Mouse (Mus musculus) regulatory T cell (primary cell): Measurements from ENCODE around the gene Csnk1g2.
"Not testable (repeated sequence)": the region's sequence is repeated elsewhere in the genome, so short reads cannot be mapped to it uniquely, and the experiment has no call there.

Experiments used
- in situ Hi-C: fragments of 300-600 bp; cut with MboI, MseI; formaldehyde crosslinking; loops from one replicate; pipeline ENCODE4 v1.15.1; 2025; ENCODE audit warnings: high pct_unique_total_duplicates

Csnk1g2 gene

DNA sequence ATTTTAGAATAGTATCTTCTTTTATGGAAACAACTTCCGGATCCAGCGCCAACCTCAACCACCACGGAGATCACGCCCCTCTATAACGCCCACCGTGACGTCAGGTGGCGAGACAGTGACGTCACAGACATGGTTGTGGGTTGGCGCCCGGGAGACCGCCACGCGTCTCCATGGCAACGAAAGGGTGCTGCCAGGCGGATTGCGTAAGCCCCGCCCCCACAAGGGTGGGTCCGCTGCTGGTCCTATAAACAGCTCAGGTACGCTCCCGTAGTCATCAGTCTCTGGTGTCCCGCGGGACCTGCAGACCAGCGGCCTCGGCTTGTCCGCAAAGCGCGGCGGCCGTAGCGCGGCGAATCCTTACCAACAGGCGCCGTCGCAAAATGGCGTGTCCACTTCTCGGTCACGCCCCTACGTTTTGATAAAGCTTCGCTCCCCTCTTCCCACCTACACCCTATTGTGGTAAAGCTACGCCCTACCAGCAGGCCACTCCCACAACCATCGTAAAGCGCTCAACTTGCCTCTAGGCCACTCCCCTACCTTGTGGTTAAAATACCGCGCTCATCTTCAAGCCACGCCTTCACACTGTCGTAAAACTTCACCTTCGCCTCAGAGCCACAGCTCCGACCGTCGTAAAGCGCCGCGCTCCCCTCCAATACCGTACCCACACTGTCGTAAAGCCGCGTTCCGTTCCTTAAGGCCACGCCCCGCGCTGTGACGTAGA is 538 bp upstream of the Csnk1g2 start:
- in situ Hi-C loops: no loop called here

DNA sequence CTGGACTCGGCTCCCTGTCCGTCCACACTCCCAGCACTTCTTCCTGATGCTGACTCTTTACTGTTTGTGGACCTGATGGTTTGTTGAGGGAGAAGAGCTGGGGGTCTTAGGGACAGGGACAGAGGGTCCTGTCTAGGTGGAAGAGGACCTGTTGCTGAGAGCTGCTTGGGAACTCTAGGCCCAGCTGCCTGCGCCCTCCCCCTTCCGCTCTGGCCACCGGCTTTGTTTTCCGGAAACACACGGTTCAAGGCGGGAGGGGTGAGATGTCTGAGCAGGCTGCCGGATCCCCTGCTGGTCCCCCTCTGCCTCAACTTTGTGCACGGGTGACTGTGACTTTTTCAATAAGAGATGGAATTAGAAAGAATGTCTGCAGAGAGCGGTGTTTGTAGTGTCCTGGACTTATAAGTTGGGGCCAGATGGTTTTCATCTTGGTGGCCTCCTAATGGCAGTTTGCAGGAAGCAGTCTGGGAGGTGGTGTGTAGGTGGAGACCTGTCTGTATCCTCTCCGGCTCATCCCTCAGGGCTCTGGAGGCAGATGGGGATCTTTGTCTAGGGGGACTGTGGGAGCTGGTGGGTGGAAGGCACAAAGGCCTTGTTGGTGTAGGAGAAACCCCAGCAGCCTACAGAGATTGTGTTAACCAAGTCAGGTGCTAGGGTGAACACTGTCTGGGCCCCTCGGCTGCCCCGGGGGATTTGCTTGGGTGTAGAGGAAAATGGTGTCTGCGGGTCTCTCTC is 986 bp downstream of the Csnk1g2 start:
- in situ Hi-C loops: no loop called here

DNA sequence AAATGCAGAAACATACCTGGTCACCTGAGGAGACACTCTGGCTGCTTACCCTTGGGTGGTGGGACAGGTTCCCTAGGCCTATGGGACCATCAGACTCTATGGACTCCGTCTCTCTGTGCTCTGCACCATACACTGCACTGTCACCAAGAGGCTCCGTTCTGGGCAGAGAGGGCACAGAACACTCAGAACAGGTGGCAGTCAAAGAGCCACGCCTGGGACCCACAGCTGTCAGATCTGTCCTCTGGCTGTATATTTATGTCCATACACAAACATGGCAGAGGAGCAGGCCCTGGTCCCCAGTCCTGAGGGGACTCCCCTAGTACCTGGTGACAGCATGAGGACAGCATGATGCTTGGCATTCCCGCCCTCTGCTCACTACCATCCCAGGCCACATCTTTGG is 3.1 kb downstream of the Csnk1g2 start:
- in situ Hi-C loops: loop anchor here (5.0 kb wide), 1 partner anchor 62 kb away; no protein-coding TSS in a partner anchor

DNA sequence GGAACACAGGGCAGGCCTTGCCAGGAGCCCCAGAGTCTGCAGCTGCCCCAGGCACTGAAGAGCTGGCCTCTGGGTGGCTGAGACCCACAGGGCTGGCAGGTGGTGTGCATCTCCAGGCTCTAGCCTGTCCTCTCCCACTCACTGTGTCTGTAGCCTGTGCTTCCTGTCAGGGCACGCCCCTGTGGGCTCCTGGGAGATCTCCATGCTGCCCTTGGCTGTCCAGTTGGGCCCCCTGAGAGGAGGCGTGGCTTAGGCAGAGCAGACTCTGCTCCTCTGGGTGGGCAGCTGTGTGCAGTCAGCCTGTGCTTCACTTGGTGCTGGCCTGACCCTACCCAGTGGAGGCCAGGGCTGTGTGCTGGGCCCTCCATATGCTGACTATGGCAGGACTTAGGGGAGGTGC is 5.0 kb downstream of the Csnk1g2 start:
- in situ Hi-C loops: loop anchor here (5.0 kb wide), 1 partner anchor 60 kb away; no protein-coding TSS in a partner anchor

DNA sequence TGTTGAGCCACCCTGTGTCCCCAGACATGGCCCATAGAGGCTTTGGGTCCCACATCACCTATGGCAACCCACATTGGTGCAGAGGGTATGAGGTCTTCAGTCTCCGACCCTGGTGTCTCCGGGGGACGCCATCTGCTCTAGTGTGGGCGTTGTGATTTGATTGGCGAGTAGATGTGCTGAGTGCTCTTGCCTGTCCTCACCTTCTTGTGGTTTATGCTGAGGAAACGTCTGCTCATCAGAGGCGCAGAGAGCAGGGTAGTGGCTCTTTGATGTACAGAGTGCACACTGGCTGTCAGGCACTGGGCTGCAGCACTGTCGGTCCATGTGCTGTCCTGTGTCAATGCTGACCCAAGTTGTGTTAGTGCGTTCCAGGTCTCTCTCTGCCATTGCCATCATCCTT is 6.3 kb downstream of the Csnk1g2 start:
- in situ Hi-C loops: loop anchor here (5.0 kb wide), 1 partner anchor 58 kb away; no protein-coding TSS in a partner anchor

DNA sequence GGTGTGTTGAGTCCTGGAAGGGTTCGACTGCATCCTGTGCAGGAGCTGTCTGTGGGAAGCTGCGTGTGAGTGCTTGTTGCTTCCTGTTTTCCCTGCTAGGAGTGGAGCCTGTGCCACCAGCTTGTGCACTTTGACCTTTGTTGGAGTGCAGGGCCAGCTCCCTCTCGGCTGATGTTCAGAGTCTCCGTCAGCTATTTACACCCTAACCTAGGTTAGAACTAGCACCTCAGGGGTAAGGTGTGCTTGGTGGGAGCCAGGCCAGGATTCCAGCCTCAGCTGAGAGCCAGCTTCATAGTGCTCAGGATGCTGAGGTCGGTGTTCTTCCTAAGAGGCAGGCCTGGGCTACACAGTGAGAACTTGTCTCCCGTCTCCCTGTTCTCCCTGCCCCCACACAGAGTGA is 12.7 kb downstream of the Csnk1g2 start:
- in situ Hi-C loops: loop anchor here (10.0 kb wide), 1 partner anchor 181 kb away; no protein-coding TSS in a partner anchor

DNA sequence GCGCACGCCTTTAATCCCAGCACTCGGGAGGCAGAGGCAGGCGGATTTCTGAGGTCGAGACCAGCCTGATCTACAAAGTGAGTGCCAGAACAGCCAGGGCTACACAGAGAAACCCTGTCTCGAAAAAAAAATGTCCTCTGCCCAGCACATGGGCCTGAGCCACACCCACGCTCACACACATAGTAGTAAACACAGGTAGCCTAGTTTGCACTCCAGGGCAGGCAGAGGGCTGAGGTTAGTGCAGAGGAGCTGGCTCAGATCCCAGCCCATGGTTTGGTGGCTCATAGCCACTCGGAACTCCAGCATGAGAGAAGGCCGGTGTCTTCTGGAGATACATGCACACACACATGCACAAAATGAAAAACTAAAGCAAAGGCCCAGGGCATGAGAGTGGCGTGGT is 24.3 kb downstream of the Csnk1g2 start:
- in situ Hi-C loops: no loop called here

DNA sequence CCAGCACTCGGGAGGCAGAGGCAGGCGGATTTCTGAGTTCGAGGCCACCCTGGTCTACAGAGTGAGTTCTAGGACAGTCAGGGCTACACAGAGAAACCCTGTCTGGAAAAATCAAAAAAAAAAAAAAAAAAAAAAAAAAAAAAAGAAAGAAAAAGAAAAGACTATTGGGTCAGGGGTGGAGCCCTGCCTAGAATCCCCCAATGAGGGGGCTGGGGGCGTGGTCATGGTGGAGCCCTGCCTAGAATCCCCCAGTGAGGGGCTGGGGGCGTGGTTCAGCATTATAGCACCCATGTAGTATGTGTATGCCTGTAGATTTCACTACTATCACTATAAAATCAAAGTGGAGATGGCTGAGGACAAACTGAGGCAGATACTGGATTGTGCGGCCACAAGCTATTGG is 27.3 kb downstream of the Csnk1g2 start:
- in situ Hi-C loops: not testable (repeated sequence)

DNA sequence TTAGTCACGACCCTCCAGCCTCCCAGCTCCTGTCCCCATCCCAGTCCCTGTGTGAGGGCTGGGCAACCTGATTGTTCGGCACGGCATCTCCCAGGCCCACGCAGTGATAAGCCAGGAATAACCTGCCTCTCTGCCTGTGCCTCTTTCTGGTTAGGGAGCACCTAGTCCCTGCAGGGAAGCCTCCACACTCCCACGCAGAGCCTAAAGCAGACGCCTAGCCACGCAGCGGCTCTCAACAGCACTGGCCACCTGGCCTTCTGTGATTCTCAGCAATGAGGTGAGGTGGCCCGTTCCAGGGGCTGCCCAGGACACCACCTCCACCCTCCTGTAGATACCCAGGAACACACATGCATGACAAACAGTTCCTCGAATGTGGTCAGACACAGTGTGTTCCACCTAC is 27.8 kb downstream of the Csnk1g2 start:
- in situ Hi-C loops: no loop called here

DNA sequence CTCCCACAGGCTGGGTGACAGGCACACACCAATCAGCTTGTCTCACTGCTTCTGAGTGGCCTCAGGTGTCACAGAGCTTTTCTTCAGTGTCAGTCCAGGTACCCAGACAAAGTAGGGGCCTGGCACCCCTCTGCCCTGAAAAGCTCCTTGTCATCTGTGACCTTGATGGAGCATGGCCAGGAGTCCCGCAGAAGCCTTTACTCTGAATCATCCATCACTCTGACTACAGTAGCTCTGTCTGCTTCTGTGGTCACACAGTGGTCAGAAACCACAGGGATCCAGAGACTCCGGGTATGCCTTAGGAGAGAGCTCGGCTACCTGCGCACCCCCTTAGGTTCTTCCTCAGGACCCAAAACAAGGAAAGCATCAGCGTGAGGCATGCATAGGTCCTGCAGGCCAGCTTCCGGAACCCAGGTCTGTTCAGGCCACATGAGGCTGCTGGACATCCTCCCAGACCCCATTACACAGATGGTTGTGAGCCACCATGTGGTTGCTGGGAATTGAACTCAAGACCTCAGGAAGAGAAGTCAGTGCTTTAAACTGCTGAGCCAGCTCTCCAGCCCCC is 30.6 kb downstream of the Csnk1g2 start:
- in situ Hi-C loops: no loop called here

DNA sequence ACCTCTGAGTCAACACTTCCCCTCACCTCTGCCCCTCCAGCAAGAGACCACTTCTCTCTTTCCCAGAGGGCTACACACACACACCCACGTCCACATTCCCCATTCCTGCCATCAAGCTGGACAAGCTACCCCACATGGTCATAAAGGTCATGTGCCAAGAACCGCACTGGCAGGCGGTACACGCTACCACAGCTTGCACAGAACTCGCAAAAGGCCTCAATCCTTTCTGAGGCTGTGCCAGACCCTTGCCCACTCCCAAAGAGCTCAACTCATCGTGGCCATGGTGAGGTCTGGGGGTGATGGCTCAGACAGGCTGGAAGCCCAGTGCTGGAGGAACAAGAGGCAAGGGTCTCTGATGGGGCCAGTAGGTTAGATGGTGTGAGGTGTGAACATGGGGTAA is 32.2 kb downstream of the Csnk1g2 start:
- in situ Hi-C loops: no loop called here

DNA sequence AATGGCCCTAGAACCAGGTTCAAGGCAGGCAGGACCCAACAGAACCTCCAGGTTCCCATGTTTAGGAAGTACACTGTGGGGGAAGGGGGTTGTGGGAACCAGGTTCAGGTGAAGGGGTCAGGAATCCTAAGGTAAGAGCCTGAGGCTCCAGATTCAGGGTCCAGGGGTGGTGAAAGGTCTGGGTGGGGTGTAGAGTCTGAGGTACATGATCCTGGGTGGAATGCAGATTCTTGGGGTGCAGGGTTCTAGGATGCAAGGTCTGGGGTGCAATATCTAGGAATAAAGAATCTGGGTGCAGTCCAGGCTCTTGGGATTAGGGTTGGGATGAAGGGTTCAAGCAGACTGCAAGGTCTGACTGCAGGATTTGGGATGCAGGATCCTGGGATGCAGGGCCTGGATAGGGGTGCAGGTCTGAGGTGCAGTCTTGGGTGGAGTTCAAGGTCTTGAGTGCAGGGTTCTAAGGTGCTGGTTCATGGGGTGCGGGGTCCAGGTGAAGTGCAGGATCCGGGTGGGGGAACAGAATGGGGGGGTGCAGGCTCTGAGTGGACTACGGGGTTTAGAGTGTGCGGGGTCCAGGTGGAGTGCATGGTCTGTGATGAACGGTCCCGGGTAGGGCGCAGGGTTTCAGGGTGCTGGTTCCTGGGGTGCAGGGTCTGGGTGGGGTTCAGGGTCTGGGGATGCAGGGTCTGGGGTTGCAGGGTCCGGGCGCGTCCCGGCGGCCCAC is 32.9 kb downstream of the Csnk1g2 start:
- in situ Hi-C loops: no loop called here

DNA sequence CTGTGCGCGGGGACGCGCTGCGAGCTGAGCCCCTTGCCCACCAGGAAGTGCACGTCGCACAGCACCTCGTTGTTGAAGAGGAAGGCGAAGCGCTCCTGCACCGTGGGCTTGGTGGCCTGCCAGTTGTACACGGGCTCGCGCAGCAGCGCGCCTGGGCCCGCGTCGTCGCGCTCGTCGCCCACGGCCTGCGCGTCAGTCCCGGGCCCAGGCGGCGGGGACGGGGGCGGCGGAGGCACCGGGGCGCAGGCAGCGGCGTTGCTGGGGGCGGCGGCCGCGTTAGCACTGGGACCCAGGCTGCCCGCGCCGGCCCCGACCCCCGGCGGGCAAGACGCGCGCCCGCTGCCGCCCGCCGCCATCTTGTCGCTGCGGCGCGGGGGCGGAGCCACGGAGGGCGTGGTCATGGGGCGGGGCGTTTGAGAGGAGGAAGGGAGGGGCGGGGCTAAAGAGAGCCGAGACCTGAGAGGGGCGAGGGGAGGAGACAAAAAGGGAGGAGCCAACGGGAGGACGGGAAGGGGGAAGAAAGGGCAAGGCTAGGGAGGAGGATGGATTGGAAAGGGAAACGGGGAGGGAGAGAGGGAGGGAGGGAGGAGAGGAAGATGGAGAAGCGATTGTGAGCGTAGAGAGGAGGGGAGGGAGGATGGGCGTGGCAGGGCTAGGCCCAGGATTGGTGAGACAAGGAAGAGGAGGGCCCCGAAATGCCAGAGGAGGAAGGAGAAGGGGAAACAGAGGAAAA is 33.7 kb downstream of the Csnk1g2 start:
- in situ Hi-C loops: no loop called here

DNA sequence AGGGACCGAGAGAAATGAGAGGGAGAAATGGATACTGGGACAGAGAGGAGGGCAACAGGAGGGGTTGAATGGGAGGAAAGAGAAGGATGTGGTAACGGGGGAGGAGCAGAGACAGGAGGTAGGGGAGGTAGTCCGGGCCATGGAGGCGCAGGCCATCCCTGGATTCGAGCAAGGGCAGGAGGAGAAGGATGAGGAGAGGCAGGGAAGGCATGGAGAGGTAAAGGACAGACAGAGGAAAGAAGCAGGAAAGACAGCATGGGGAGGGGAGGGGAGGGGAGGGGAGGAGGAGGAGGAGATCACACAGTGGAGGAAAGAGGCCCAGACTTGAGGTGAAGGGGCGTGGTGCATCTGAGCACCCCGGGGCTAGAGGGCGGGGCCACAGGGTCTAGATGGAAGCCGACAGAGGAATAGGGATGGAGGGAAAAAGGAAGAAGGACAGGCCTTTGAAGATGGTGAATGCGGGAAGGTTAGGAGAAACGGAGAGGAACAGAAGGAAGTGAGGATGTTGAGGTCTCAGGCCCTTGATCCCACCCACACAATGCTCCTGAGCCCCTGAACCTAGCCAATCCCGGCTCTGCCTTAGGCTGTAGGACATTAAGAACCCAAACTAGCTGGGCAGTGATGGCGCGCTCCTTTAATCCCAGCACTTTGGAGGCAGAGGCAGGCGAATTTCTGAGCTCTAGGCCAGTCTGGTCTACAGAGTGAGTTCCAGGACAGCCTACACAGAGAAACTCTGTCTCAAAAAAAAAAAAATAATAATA is 34.4 kb downstream of the Csnk1g2 start, which contains the start of gene Btbd2:
TSS of gene Btbd2 (minus strand) at position 209 of the 761 bp plus-strand sequence.
- in situ Hi-C loops: no loop called here

DNA sequence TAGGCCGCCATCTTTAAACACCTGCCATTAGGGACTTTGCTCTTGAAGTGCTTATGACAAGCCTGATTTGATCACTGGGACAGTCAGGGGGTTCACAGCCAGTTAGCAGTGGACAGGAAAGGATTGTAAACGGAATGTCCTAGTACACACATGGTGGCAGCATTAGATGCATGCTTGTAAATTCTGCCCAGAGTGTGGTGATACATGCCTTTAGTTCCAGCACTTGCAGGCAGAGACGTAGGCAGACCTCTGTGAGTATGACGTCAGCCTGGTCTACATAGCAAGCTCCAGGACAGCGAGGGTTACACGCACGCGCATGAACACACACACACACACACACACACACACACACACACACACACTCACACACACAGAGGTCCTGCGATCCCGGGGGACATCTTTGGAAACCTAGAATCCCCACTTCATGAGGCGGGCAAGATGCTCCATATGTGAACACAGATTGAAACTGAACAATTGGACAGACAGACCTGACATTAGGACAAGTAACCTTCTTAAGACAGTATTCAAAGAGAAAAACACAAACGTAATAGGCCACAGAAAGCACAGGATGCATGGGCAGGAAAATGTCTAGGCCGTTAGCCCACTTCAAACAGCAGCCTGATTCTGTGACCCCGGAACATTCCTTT is 35.7 kb downstream of the Csnk1g2 start:
- in situ Hi-C loops: no loop called here

DNA sequence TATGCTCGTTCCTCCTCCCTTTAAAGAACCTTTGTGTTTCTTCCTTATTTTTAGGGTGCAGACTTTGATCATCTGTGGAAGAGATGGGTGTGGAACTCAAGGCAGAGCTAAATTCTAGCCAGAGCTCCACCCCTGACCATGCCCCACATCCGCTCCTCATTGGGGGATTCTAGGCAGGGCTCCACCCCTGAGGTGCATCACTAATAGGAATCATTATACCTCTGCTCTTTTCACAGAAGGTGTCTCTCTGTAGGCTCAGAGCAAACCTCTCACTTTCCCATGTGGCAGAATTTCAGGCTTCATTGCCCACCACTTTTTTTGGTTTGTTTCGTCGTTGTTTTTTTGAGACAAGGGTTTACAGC is 36.2 kb downstream of the Csnk1g2 start:
- in situ Hi-C loops: no loop called here

DNA sequence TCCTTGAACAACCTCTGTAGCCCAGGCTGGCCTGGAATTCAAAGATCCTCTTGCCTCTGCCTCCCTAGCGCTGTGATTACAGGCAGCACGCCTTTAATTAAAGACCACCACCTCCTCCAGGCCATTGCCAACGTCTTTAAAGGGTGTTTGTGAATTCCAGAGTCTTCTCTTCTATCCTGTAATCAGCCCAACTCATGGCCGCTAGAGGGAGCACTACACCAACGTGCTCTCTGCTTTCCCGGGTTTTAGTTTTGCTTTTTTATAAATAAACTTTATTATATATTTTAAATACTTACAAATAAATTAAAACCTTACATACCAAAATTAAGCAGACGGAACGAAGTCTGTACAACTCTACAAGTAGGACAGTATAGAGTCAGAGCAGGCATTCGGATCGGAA is 36.6 kb downstream of the Csnk1g2 start:
- in situ Hi-C loops: no loop called here

DNA sequence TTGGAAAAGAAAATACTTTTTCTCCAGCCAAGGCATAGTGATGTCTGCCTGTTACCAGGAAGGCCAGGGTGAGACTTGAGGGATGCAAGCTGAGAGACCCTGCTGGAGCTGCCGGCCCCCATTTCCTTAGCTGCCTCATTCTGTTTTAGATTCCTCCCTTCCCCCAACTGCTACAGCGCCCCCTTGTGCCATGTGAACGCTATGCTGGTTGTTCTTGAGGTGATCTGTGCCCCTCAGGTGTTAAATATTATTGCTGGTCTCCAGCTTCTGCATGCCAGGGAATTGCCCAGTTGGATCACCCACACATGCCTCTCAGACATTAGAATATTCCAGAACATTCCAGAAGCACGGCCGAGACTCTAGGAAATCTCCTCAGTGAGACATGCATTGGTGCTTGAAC is 38.5 kb downstream of the Csnk1g2 start:
- in situ Hi-C loops: no loop called here

DNA sequence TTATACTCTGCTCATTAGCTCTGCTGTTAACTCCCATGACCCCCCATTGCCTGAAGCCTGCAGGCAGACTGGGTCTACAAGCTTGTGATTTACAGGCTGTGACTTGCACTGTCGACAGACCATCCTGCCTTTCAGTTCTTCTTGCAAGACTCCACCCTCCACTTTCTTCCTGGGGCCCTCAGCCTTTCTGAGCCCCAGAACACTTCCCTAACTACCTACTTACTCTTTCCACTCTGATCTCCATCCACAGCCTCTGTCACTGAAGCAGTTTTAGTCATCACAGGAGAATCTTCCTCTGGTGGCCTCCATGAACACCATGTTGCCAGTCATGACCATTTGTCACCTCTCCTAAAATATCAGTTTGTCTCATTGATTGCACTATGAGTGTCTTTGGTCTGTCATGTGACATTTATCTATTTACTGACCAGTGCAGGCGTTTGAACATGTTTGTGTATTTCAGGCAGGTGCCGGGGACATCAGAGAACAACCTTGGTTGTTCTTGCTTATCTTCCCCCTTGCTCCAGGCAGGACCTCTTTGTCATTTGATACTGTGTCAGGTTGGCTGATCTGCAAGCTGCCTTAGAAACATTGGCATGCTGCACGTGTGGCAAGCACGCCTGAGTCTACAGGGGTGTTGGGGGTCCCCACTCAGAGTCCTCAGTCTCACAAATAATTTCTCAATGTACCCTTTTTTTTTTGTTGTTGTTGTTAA is 41.0 kb downstream of the Csnk1g2 start:
- in situ Hi-C loops: no loop called here
